Mouse (Mus musculus): ENCODE measurements around the gene Brd7. TPM values are rescaled to one million over a fixed set of nuclear protein-coding genes. Genes with fewer than 3 reads are reported as not detected.

The Brd7 gene
- polyA plus RNA-seq, 1 experiment = 13.0 TPM

GRCm38 (mm10) chr8:88293590-88294356 is 68.2 kb downstream of the Brd7 start:
- no peak for TF ChIP-seq CTCF (IDR thresholded peaks at IDR 0.05; ENCODE audit: extremely low read depth, insufficient read depth, insufficient read length, insufficient replicate concordance)
- TF ChIP-seq POLR2A (IDR thresholded peaks at IDR 0.05; ENCODE audit: low read depth, low read length) = peak; percentile 31
- Histone ChIP-seq H3K27ac (ENCODE audit: insufficient read depth, low read length) (peak overlapping the region; percentile 80), H3K4me1 (ENCODE audit: control insufficient read depth, insufficient read depth, insufficient read length) (peaks cover 53% of the 10 kb centered on the region; the same call in 1 of the 2 replicates), H3K27me3 (ENCODE audit: control insufficient read depth, insufficient read depth, low read length) (no peaks in the 10 kb centered on the region), H3K36me3 (ENCODE audit: control insufficient read depth, insufficient read depth, low read length) (peaks cover 20% of the 10 kb centered on the region), H3K4me3 (ENCODE audit: extremely low read depth, insufficient read depth, insufficient read length) (peak overlapping the region; percentile 61)
- WGBS = 13% methylated on average over 9 of the region's 9 CpGs
- DNase-seq (ENCODE audit: low read depth in 1 of 2, low spot score in 2 of 2) = peak in 1 of 2 experiments; percentile 77

- peaks cover 54% of the 10 kb centered on the region; the same call in 1 of the 2 replicates for H3K4me1 ChIP-seq (ENCODE audit: control insufficient read depth, insufficient read depth, insufficient read length)
- peaks cover 15% of the 10 kb centered on the region for H3K36me3 ChIP-seq (ENCODE audit: control insufficient read depth, insufficient read depth, low read length)
- TF ChIP-seq CTCF (IDR thresholded peaks at IDR 0.05; ENCODE audit: extremely low read depth, insufficient read depth, insufficient read length, insufficient replicate concordance) (no peak), POLR2A (IDR thresholded peaks at IDR 0.05; ENCODE audit: low read depth, low read length) (no peak)
- H3K27ac ChIP-seq (ENCODE audit: insufficient read depth, low read length) = peak overlapping the region; percentile 80
- H3K27me3 ChIP-seq (ENCODE audit: control insufficient read depth, insufficient read depth, low read length) = no peaks in the 10 kb centered on the region
- DNase-seq (ENCODE audit: low read depth in 1 of 2, low spot score in 2 of 2) = no peak
- H3K4me3 ChIP-seq (ENCODE audit: extremely low read depth, insufficient read depth, insufficient read length) = no peak overlapping the region
- WGBS = 68% methylated on average over 3 of the region's 3 CpGs
Observed at GRCm38 (mm10) chr8:88292926-88293325, 69.1 kb downstream of the Brd7 start.

- H3K27me3 ChIP-seq (ENCODE audit: control insufficient read depth, insufficient read depth, low read length) = no peaks in the 10 kb centered on the region
- no peak for DNase-seq (ENCODE audit: low read depth in 1 of 2, low spot score in 2 of 2)
- TF ChIP-seq CTCF (IDR thresholded peaks at IDR 0.05; ENCODE audit: extremely low read depth, insufficient read depth, insufficient read length, insufficient replicate concordance) (no peak), POLR2A (IDR thresholded peaks at IDR 0.05; ENCODE audit: low read depth, low read length) (no peak)
- 72% methylated on average over 11 of the region's 11 CpGs for WGBS
- H3K4me1 ChIP-seq (ENCODE audit: control insufficient read depth, insufficient read depth, insufficient read length) = peaks cover 56% of the 10 kb centered on the region; the same call in 1 of the 2 replicates
- peaks cover 8% of the 10 kb centered on the region for H3K36me3 ChIP-seq (ENCODE audit: control insufficient read depth, insufficient read depth, low read length)
- H3K27ac ChIP-seq (ENCODE audit: insufficient read depth, low read length) = peak overlapping the region; percentile 88
- H3K4me3 ChIP-seq (ENCODE audit: extremely low read depth, insufficient read depth, insufficient read length) = peak overlapping the region; percentile 10; the same call in 1 of the 2 replicates
Observed at GRCm38 (mm10) chr8:88291305-88291690, 70.7 kb downstream of the Brd7 start.

- peaks cover 3% of the 10 kb centered on the region; the same call in 1 of the 2 replicates for H3K36me3 ChIP-seq (ENCODE audit: control insufficient read depth, insufficient read depth, low read length)
- WGBS = 29% methylated on average over 13 of the region's 13 CpGs
- H3K4me1 ChIP-seq (ENCODE audit: control insufficient read depth, insufficient read depth, insufficient read length) = peaks cover 56% of the 10 kb centered on the region; the same call in 1 of the 2 replicates
- TF ChIP-seq POLR2A (IDR thresholded peaks at IDR 0.05; ENCODE audit: low read depth, low read length) (no peak), CTCF (IDR thresholded peaks at IDR 0.05; ENCODE audit: extremely low read depth, insufficient read depth, insufficient read length, insufficient replicate concordance) (no peak)
- no peaks in the 10 kb centered on the region for H3K27me3 ChIP-seq (ENCODE audit: control insufficient read depth, insufficient read depth, low read length)
- peak in 1 of 2 experiments; percentile 50 for DNase-seq (ENCODE audit: low read depth in 1 of 2, low spot score in 2 of 2)
- peak overlapping the region; percentile 37 for H3K4me3 ChIP-seq (ENCODE audit: extremely low read depth, insufficient read depth, insufficient read length)
- H3K27ac ChIP-seq (ENCODE audit: insufficient read depth, low read length) = peak overlapping the region; percentile 97
Observed at GRCm38 (mm10) chr8:88290326-88291304, 71.4 kb downstream of the Brd7 start.

- peak in 1 of 2 experiments; percentile 58 for DNase-seq (ENCODE audit: low read depth in 1 of 2, low spot score in 2 of 2)
- peak overlapping the region; percentile 97 for H3K27ac ChIP-seq (ENCODE audit: insufficient read depth, low read length)
- peaks cover 55% of the 10 kb centered on the region; the same call in 1 of the 2 replicates for H3K4me1 ChIP-seq (ENCODE audit: control insufficient read depth, insufficient read depth, insufficient read length)
- 3% methylated on average over 1 of the region's 1 CpGs for WGBS
- no peaks in the 10 kb centered on the region for H3K27me3 ChIP-seq (ENCODE audit: control insufficient read depth, insufficient read depth, low read length)
- H3K36me3 ChIP-seq (ENCODE audit: control insufficient read depth, insufficient read depth, low read length) = no peaks in the 10 kb centered on the region
- TF ChIP-seq POLR2A (IDR thresholded peaks at IDR 0.05; ENCODE audit: low read depth, low read length) (no peak), CTCF (IDR thresholded peaks at IDR 0.05; ENCODE audit: extremely low read depth, insufficient read depth, insufficient read length, insufficient replicate concordance) (no peak)
- peak overlapping the region; percentile 26; the same call in 1 of the 2 replicates for H3K4me3 ChIP-seq (ENCODE audit: extremely low read depth, insufficient read depth, insufficient read length)
Observed at GRCm38 (mm10) chr8:88289901-88290300, 72.1 kb downstream of the Brd7 start.

GRCm38 (mm10) chr8:88288622-88289242 is 73.3 kb downstream of the Brd7 start:
- peak in 1 of 2 experiments; percentile 66 for DNase-seq (ENCODE audit: low read depth in 1 of 2, low spot score in 2 of 2)
- peaks cover 49% of the 10 kb centered on the region; the same call in 1 of the 2 replicates for H3K4me1 ChIP-seq (ENCODE audit: control insufficient read depth, insufficient read depth, insufficient read length)
- no peaks in the 10 kb centered on the region for H3K27me3 ChIP-seq (ENCODE audit: control insufficient read depth, insufficient read depth, low read length)
- peak; percentile 47; the same call in 1 of the 2 replicates for TF ChIP-seq POLR2A (IDR thresholded peaks at IDR 0.05; ENCODE audit: low read depth, low read length)
- no peak for TF ChIP-seq CTCF (IDR thresholded peaks at IDR 0.05; ENCODE audit: extremely low read depth, insufficient read depth, insufficient read length, insufficient replicate concordance)
- 9% methylated on average over 12 of the region's 12 CpGs for WGBS
- H3K4me3 ChIP-seq (ENCODE audit: extremely low read depth, insufficient read depth, insufficient read length) = peak overlapping the region; percentile 63
- H3K27ac ChIP-seq (ENCODE audit: insufficient read depth, low read length) = peak overlapping the region; percentile 97
- no peaks in the 10 kb centered on the region for H3K36me3 ChIP-seq (ENCODE audit: control insufficient read depth, insufficient read depth, low read length)

Data from spleen, adult 2 months (tissue).